Mouse (Mus musculus): ENCODE measurements at regions not wholly inside any gene's neighbourhood (a gene's known extent, or its start where the extent isn't known, plus 50 kb on each side); places are given as distances from the start of the nearest gene placed in this dataset.

GRCm38 (mm10) chr14:24833211-24833610 lies 346.3 kb downstream of the Rps24 start:
- DNase-seq, result no peak

DNA sequence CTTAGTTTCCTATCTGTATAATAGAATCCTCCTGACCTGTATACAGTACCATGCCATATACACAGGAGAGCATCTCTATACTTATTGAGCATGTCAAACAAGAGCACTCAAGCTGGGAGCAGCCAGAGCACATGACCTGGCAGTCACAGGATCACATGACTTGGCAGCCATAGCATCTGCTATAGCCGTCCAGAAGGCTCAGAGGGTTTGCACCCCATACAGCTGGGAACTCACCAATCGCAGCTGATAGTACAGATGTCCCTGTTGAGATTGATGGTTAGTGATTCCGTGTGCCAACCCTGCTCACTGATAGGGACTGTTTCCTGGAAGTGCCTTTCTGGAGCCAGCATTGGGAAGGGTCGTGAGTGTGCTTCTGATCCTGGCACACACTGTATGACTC lies 351.3 kb downstream of the Rps24 start:
- DNase-seq, result peak; percentile 56 to 58

- DNase-seq, result no peak
Measured at GRCm38 (mm10) chr14:24839056-24839455, 352.1 kb downstream of the Rps24 start.

GRCm38 (mm10) chr14:24841715-24842496 lies 355.0 kb downstream of the Rps24 start:
- DNase-seq, result peak; percentile 78 to 81

DNA sequence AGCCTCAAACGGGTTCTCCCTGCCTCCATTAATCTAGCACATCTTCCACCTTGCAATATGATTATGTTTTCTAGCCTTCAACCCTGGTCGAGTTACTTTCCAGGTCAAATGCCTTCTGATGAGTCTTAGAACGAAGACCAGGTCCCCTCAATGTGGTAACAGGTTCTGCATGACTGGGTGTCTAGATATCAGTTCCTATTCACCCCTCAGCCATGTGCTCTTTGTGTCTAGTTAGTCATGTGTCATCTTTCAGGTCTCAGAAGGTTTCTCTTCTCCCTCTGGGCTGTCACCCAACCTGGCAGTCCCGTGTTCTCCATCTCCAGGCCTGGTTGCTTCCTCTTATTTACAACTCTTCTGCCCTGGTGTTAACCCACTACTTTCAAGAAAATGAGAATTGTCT lies 356.7 kb downstream of the Rps24 start:
- DNase-seq, result no peak

- DNase-seq, result no peak
Measured at GRCm38 (mm10) chr14:24850491-24850890, 363.6 kb downstream of the Rps24 start.

GRCm38 (mm10) chr14:24854459-24854858 lies 367.5 kb downstream of the Rps24 start:
- no peak for DNase-seq

GRCm38 (mm10) chr14:24862171-24862570 lies 375.2 kb downstream of the Rps24 start:
- DNase-seq, result peak; percentile 11 to 23

DNA sequence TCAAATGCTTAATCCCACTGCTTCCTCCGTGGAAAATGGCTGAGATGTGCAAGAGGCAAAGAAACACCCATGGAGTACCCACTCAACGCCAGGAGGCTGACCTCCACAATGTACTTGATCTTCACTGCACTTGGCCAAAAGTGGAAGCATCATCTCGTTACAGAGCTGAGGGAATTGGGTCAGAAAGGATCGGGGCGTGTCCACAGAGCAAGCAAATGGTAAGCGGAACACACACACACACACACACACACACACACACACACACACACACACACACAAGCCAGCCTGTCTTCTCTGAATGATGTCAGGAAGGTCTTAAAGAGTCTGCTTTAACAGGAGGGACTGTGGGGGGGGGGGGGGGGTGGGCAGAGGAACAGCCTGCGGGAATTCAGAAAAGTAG lies 375.7 kb downstream of the Rps24 start:
- DNase-seq, result peak in 1 of 2 experiments; percentile 8

- peak; percentile 44 to 45 for DNase-seq
Measured at GRCm38 (mm10) chr14:24863116-24863515, 376.2 kb downstream of the Rps24 start.

DNA sequence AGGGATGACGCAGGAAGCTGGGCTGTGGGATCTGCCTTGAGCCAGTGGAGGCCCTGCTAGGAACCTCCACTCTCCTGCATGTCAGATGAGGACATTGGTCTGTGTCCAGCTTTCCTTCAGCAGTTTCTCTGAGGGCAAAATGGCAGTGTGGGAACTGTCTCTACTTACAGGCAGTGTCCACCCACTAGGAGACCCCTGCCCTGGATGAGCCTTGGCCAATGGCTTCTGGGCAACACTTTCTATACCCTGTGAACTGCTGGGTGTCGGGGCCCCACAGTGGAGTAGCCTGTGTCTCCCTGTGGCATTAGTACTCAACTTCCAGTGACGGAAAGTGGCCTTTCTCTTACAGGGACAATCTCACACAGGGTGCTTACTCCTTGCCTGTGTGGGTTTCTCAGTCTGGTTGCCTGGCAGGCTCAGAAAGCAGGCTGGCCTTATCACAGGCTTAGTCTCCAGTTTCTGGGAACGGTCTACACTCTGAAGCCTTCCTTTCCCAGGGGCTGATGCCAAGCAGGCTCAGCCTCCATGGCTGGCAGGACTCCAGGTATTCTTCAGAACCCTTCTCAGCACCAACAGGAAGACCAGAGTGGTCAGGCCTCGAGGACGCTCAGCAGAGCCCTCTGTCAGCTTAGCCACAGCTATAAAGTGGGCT lies 378.8 kb downstream of the Rps24 start:
- DNase-seq, result peak; percentile 60 to 65

DNA sequence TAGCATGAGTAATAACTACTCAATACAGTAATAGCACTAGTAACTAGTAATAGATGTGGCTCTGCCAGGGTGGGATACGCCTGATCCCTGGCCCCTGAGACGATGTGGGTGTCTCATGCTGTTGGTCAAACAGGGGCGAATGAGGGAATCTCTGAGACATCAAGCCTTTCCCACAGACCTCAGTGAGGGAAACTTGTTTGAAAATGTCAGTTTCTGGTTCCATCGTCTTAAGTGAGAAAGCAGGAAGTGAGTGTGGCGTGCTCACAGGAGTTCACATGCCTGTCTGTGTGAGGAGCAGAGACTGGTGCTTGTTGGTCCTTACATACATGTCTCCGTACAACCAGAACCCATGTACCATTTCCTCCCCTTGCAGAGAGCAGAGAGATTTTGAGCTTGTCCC lies 380.9 kb downstream of the Rps24 start:
- DNase-seq, result peak in 1 of 2 experiments; percentile 1

DNA sequence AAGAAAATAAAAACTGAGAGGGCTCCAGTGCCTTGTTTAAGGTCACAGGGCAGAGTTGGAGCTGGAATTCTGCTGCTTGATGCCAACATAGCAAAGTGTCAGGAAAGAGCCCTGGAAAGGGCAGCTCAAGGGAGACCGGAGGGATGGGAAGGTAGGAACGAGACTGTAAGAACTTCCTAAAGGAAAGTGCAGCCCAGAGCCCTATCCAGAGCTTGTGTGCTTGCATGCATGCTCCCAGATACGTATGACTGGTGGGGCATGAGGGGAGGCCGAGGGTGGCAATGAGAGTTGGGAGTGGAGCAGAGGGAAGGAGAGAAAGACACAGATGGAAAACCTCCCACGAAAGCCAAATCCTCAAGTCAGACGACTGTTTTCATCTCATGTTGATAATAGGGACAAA lies 381.8 kb downstream of the Rps24 start:
- DNase-seq, result no peak

- peak; percentile 42 to 54 for DNase-seq
Measured at GRCm38 (mm10) chr14:24870246-24870645, 383.3 kb downstream of the Rps24 start.

GRCm38 (mm10) chr14:24871392-24871998 lies 384.6 kb downstream of the Rps24 start:
- peak; percentile 90 to 95 for DNase-seq

DNA sequence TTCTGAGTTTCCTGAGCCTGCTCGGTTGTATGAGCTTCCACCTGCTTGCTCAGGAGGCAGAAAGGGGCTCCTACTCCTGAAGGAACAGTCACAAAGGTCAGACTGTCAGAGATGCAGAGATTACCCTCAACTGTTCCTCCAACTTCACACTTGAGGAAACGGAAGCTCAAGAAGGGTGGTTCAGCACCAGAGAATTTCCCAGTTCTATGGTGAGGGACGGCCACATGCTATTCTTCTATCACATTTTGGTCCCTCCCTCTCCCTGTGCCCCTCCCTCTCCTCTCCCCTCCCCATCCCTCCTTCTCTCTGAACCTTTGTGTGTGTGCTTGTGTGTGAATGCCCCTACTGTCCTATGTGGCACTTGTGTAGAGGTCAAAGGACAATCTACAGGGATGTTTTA lies 386.0 kb downstream of the Rps24 start:
- no peak for DNase-seq

DNA sequence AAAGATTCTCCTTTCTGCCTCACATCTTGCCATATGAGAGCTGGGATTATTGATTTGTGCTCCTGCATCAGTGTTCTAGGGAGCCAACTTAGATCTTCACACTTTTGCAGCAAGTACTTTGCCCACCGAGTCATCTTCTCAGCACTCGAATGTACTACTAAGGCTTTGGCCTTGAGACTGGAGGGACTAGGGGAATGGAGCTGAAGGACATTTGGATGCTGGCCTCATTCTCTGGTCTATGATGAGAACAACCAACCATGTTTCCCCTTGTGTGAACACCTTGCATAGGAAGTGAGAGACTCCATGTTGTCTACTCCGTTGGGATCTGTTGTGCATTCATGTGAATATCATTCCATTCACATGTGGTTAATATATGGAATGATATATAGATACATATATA lies 386.5 kb downstream of the Rps24 start:
- DNase-seq, result no peak

DNA sequence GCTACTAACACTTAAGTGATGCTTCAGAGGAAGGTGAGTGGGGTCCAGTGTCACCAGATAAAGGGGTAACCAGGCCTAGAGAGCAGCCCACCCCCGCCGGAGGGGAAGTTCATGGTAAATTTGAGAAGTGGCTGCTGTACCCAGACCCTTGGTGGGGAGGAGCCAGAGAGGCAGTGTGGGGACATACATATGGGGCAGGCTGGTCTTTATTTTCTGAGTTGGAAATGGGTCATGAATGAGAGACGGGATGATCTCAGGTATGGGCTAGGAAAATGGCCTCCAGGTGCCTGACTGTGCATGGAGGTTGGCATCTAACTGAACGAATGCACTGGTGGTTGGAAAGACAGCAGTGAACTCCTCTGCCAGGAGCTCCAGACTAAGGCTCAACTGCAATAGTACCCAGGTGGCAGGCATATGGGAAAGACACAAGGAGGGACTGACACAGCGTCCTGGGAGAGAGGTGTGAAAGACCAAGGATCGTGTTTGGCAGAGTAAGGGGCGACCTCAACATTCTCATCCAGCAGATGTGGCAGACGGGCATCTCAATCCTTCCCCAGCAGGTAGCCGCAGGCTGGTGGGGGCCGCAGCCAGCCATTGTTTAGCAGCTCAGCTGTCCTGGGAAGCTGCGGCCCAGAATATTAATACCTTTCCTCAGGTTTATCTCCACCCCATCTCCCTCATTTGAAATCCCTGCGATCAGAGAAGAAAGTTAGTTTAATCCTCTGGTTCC lies 387.7 kb downstream of the Rps24 start:
- peak in 1 of 2 experiments; percentile 53 for DNase-seq

DNA sequence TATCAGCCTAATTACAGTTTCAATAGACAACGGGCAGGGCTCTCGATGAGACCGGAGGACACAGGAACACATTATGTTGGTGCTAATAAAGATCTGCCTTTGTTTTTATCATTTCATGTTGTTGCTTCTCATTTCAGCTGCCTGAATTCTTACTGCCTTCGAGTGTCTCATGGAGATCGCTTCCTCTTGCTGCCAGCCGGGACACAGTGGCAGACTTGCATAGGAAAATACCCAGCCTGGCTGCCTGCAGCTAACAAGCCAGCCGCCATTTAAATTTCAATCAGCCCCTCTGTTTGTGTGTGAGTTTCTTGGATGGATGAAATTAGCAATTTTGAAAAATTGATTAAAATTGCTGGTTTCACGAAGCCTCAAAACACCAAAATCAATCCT lies 388.2 kb downstream of the Rps24 start:
- DNase-seq, result peak; percentile 51 to 56

DNA sequence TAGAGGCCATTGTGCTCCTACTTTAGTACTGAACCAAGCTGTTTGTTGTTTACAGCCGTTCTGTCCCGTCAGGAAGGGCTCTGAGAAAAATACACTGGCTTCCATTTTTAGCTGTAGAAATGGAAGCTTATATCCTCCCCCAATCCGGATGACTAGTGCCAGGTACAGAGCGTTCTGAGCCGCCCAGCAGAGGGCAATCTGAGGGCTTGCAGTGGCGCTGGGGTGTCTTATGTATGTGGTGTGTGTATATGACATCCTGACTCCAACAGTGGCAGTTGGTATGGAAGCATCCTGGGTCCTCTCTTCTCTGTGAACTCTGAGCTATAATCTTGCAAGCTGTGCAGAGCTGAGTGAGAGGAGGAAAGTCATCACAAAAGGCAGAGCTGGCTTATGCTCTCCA lies 389.0 kb downstream of the Rps24 start:
- DNase-seq, result peak; percentile 52 to 59

DNA sequence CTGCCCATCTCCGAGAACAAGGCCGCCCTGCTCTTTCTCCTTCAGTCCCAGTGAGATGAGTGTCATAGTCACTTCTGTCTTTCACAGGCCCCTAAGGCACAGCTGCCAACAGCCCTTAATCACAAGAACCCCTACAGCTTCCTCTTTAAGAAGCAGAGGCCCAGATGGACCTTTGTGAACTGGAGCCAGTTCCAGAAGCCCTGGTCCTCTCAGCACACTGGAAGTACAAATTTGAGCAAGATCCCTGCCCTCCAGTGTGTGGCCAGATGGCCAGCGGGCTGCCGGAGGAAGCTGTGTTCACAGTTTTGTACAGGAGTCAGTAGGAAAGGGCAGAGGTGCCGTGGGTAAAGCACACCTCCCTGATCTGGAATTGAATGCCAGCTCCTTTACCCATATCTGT lies 389.6 kb downstream of the Rps24 start:
- DNase-seq, result peak; percentile 54 to 57

DNA sequence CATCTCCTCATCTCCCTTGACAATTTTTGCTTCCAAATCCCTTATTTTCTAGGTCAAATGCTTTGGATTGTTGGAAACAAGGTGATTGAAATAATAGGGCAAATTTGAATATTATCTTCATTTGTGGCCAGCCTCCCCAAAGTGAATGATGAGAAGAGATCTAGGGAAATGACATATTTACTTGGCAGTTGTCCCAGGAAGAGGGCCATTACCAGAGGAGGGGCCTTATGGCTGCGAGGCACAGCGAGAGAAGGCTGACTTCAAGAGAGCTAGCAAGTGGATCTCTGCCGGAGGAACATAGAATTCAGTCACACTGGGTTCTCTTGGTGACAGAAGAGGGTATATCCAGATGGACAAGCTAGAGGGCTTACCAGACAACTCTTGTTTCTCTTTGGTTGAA lies 390.9 kb downstream of the Rps24 start:
- no peak for DNase-seq

DNA sequence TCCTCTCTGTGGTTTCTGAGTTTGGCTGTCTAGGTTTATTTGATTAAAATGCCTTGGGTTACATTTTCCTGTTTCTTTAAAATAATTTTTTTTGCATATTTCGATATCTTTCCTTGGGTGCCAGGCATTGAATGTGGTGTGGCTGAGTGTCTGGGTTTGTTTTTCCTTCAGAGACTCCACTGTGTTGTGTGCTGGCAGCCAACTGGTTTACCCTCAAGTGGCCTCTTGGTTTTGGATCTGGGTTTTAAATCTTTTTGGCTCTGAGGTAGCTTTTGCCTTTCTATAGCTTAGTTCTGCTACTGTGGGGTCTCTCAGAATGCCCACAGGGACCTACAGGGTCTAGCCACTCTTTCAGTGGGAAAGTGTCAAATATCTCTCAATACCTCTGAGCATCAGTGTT lies 399.2 kb downstream of the Rps24 start:
- no peak for DNase-seq
